Mouse (Mus musculus) erythroblast, adult 5-6 weeks (primary cell): ENCODE data around the gene Snapc4. TPM values are rescaled to one million over a fixed set of nuclear protein-coding genes. Genes with fewer than 3 reads are reported as not detected.

ENCODE experiments used
- ATAC-seq: replicated peaks from 2 replicates; pipeline ENCODE4 v1.8.0; 2016; ENCODE audit warnings: moderate number of reproducible peaks, mild to moderate bottlenecking, moderate TSS enrichment, inconsistent platforms; ENCODE audit not compliant: poor library complexity, low FRiP score, severe bottlenecking
- total RNA-seq, 2 experiments: library from RNA; stranded (forward) in 1 of 2; stranded (reverse) in 1 of 2; fragments of 150-400 nt in 1 of 2; fragments of 200-764, 138-1000 nt in 1 of 2; gene quantifications; 2 replicates each; pipeline versions ENCODE4 v1.2.3 to v1.2.4; 2015 to 2017; ENCODE audit warnings: low replicate concordance in 2 of 2

Gene Snapc4
- total RNA-seq, 2 experiments from 2014 or later: 0.85 to 12.3 TPM

- ATAC-seq: no peak
Measured at GRCm38 (mm10) chr2:26348241-26348640, 32.2 kb downstream of the Snapc4 start.

GRCm38 (mm10) chr2:26342609-26343490, 37.6 kb downstream of the Snapc4 start:
- no peak for ATAC-seq

GRCm38 (mm10) chr2:26342044-26342443, 38.4 kb downstream of the Snapc4 start:
- no peak for ATAC-seq

- ATAC-seq: no peak
Measured at GRCm38 (mm10) chr2:26341510-26341981, 38.9 kb downstream of the Snapc4 start.

- ATAC-seq: no peak
Measured at GRCm38 (mm10) chr2:26339204-26339551, 41.3 kb downstream of the Snapc4 start.

GRCm38 (mm10) chr2:26338302-26339203, 41.9 kb downstream of the Snapc4 start:
- no peak for ATAC-seq

- no peak for ATAC-seq
Measured at GRCm38 (mm10) chr2:26330702-26331101, 49.8 kb downstream of the Snapc4 start.

- no peak for ATAC-seq
Measured at GRCm38 (mm10) chr2:26330056-26330468, 50.4 kb downstream of the Snapc4 start.

GRCm38 (mm10) chr2:26329402-26329801, 51.1 kb downstream of the Snapc4 start:
- ATAC-seq: no peak

- no peak for ATAC-seq
Measured at GRCm38 (mm10) chr2:26327852-26328251, 52.6 kb downstream of the Snapc4 start.

- peak; percentile 67 for ATAC-seq
Measured at GRCm38 (mm10) chr2:26325386-26326181, 54.9 kb downstream of the Snapc4 start.

GRCm38 (mm10) chr2:26324917-26325316, 55.5 kb downstream of the Snapc4 start:
- no peak for ATAC-seq

- ATAC-seq: no peak
Measured at GRCm38 (mm10) chr2:26323589-26324325, 56.7 kb downstream of the Snapc4 start.

GRCm38 (mm10) chr2:26320245-26321185, 59.9 kb downstream of the Snapc4 start:
- ATAC-seq: no peak

GRCm38 (mm10) chr2:26319519-26320244, 60.8 kb downstream of the Snapc4 start:
- no peak for ATAC-seq

GRCm38 (mm10) chr2:26319109-26319508, 61.3 kb downstream of the Snapc4 start:
- no peak for ATAC-seq

- no peak for ATAC-seq
Measured at GRCm38 (mm10) chr2:26317991-26318672, 62.3 kb downstream of the Snapc4 start.
